Mouse (Mus musculus) liver, embryonic 15.5 days (tissue): Measurements from ENCODE around the gene Milr1. TPM values are rescaled to one million over a fixed set of nuclear protein-coding genes. Genes with fewer than 3 reads are reported as not detected.

ENCODE experiments used
- ATAC-seq: fragments of 200-750 bp; cut with Nextera tagmentation; 2 replicates; pipeline ENCODE4 v1.8.0; 2017; ENCODE audit warnings: moderate number of reproducible peaks, mild to moderate bottlenecking, moderate library complexity; ENCODE audit not compliant: insufficient read depth
- H3K27ac ChIP-seq: fragments of 300-500 bp; sonication (generic); replicated peaks from 2 replicates; pipeline ENCODE4 v1.5.1; 2015; ENCODE audit warnings: mild to moderate bottlenecking, inconsistent platforms
- H3K27me3 ChIP-seq: fragments of 300-500 bp; sonication (generic); 2 replicates; pipeline ENCODE4 v1.6.1; 2015; ENCODE audit warnings: mild to moderate bottlenecking, inconsistent platforms
- H3K36me3 ChIP-seq: fragments of 300-500 bp; sonication (generic); replicated peaks from 2 replicates; pipeline ENCODE4 v1.6.1; 2015; ENCODE audit warnings: moderate library complexity, mild to moderate bottlenecking, inconsistent platforms
- H3K4me1 ChIP-seq: fragments of 300-500 bp; sonication (generic); replicated peaks from 2 replicates; pipeline ENCODE4 v1.6.1; 2015; ENCODE audit warnings: inconsistent platforms
- H3K4me2 ChIP-seq: fragments of 300-500 bp; sonication (generic); 2 replicates; pipeline ENCODE4 v1.6.1; 2015; ENCODE audit warnings: moderate library complexity, mild to moderate bottlenecking, inconsistent platforms
- H3K4me3 ChIP-seq: fragments of 300-500 bp; sonication (generic); replicated peaks from 2 replicates; pipeline ENCODE4 v1.5.1; 2015; ENCODE audit warnings: mild to moderate bottlenecking, inconsistent platforms
- H3K9ac ChIP-seq: fragments of 300-500 bp; sonication (generic); 2 replicates; pipeline ENCODE4 v1.6.1; 2015; ENCODE audit warnings: moderate library complexity, mild to moderate bottlenecking, inconsistent platforms
- H3K9me3 ChIP-seq: fragments of 300-500 bp; sonication (generic); replicated peaks from 2 replicates; pipeline ENCODE4 v1.6.1; 2016; ENCODE audit warnings: inconsistent platforms
- WGBS: fragments of 180-500 bp; shearing (Covaris S2); methylation state at CpG from one replicate; pipeline ENCODE4 v1.1.7; 2015; ENCODE audit warnings: mixed read lengths; ENCODE audit not compliant: insufficient replicate concordance; 5-methylcytosine and 5-hydroxymethylcytosine counted together
- polyA plus RNA-seq: library from polyadenylated mRNA; unstranded; fragments of >200 nt; fragmentation: Nextera tagmentation; extraction: Ambion mirVana; gene quantifications from 2 replicates; pipeline ENCODE4 v1.2.1, GENCODE M21; 2015

Milr1 gene
- 2.8 and 3.2 TPM in 2 replicates for polyA plus RNA-seq

DNA sequence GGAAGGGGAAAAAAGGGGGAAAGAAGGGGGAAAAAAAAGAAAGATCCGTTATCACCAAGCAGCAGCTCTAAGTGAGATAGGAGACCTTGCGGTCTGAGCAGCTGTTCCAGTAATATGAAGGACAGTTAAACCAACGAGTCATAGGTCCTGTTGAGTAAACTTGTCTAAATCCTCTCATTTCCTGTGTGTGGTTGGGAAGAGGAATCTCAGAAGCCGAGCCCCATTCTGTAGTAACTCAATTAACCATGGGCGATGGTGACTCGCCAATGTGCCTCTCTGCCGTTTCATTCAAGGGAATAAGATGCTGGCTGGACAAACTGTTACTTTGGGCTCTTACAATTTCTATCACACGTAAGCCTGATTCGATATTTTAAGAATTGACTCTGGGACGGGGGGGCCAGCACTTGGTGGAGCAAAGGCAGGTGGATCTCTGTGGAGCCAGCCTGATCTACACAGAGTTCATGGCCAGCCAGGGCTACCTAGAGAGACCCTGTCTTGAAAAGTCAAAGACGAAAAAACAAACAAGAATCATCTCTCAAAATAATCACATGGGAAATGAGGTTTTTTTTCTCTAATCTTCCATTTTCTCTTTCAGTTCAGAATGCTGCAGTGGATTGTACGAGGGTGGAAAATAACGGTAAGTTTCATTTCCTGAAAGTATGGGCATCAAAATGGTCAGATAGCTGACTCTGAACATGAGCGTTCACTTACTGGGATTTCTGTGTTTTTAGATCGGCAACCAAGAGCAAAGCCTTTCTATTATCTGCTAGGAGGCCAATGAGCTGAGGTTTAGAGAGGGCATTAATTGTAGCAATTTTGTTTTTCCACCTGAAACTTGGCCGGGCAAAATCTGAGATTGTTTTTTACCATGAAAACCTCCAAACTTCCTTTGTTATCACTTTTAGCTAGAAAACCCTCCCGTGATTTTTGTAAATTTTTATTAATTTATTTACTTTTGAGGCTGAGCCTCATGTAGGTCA, at the start of gene Milr1:
TSS of gene Milr1 (plus strand) at position 188 of the 980 bp plus-strand sequence.
- Histone ChIP-seq H3K9ac (no peak within 1 kb of the TSS), H3K27me3 (peaks cover 11% of the 10 kb centered on the region), H3K36me3 (no peaks in the 10 kb centered on the region), H3K4me2 (peak within 1 kb of the TSS; percentile 32), H3K4me1 (peaks cover 12% of the 10 kb centered on the region; the same call in 1 of the 2 replicates), H3K9me3 (no peaks in the 10 kb centered on the region), H3K27ac (peak within 1 kb of the TSS; percentile 57), H3K4me3 (peak within 1 kb of the TSS; percentile 24)
- WGBS: 17% methylated on average over 17 of the region's 17 CpGs
- ATAC-seq: no peak

GRCm38 (mm10) chr11:106701589-106701988, 49.4 kb upstream of the Milr1 start:
- no peaks in the 10 kb centered on the region for H3K27me3 ChIP-seq
- ATAC-seq: no peak
- 26% methylated on average over 9 of the region's 9 CpGs for WGBS

GRCm38 (mm10) chr11:106702584-106702983, 48.4 kb upstream of the Milr1 start:
- Histone ChIP-seq H3K27me3 (no peaks in the 10 kb centered on the region), H3K27ac (no peak overlapping the region), H3K9me3 (no peaks in the 10 kb centered on the region), H3K4me3 (no peak overlapping the region), H3K36me3 (no peaks in the 10 kb centered on the region), H3K4me2 (no peak overlapping the region), H3K9ac (no peak overlapping the region), H3K4me1 (0 out of 2 replicates have a peak, but pooled peaks cover 9% of the 10 kb centered on the region)
- 58% methylated on average over 3 of the region's 3 CpGs for WGBS
- no peak for ATAC-seq

More at GRCm38 (mm10) chr11:106701589-106701988, 49.4 kb upstream of the Milr1 start:
- Histone ChIP-seq H3K9me3 (no peaks in the 10 kb centered on the region), H3K27ac (no peak overlapping the region), H3K4me1 (0 out of 2 replicates have a peak, but pooled peaks cover 8% of the 10 kb centered on the region), H3K36me3 (no peaks in the 10 kb centered on the region), H3K4me3 (no peak overlapping the region), H3K9ac (no peak overlapping the region), H3K4me2 (no peak overlapping the region)

DNA sequence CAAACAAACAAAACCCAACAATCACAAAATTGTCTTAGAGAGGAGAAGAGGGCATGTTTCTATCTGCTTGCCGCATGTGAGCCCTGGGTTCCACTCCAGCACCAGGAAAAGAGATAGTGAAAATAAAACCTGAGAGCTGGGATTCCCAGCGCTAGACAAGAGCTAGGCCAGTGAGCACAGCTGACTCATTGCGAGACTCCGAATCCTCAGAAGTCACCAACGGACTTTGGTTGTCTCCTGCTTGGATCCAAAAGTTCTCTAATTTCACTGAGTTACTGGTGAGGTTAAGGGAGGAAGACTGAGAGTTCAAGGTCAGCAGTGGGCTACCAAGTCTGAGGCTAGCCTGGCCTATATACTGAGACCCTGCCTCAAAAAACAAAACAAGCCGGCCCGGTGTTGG, 47.1 kb upstream of the Milr1 start:
- Histone ChIP-seq H3K4me2 (no peak overlapping the region), H3K36me3 (no peaks in the 10 kb centered on the region), H3K4me3 (no peak overlapping the region), H3K27me3 (no peaks in the 10 kb centered on the region), H3K27ac (no peak overlapping the region), H3K9ac (no peak overlapping the region), H3K4me1 (0 out of 2 replicates have a peak, but pooled peaks cover 10% of the 10 kb centered on the region), H3K9me3 (no peaks in the 10 kb centered on the region)
- ATAC-seq: no peak
- WGBS: 66% methylated on average over 7 of the region's 7 CpGs

DNA sequence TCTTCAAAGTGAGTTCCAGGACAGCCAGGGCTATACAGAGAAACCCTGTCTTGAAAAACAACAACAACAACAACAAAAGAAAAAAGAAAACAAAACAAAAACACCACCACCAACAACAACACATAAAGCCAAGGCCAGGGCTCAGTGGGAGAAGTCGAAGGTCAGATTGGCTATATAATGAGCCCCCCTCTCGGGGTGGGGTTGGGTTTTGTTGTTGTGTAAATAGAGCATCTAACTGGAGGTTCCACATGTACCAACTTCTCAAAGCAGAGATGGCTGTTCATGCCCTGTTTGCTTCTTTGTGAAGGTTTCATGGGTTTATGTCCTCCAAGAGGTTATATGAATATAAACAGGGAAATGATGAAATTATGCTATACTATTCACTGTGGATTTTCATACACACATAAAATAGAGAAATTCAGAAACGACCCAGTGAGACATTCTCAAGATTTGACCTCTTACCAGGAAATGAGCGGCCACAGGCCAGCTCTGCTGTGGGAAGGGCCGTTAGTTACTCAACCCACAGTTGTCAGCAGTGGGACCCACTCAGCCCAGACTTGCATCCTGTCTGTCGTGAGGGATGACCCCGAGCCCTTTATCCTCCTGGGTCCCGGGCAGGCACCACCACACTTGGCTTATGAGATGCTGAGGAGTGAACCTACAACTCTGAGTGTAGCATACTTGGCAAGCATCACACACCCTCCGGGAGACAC, 46.5 kb upstream of the Milr1 start:
- no peaks in the 10 kb centered on the region for H3K9me3 ChIP-seq
- no peak for ATAC-seq
- H3K4me2 ChIP-seq: no peak overlapping the region
- WGBS: 37% methylated on average over 9 of the region's 9 CpGs
- 0 out of 2 replicates have a peak, but pooled peaks cover 11% of the 10 kb centered on the region for H3K4me1 ChIP-seq
- no peaks in the 10 kb centered on the region for H3K27me3 ChIP-seq
- H3K9ac ChIP-seq: no peak overlapping the region
- no peak overlapping the region for H3K27ac ChIP-seq
- no peak overlapping the region for H3K4me3 ChIP-seq
- H3K36me3 ChIP-seq: no peaks in the 10 kb centered on the region

GRCm38 (mm10) chr11:106706212-106706611, 44.8 kb upstream of the Milr1 start:
- Histone ChIP-seq H3K27me3 (no peaks in the 10 kb centered on the region), H3K4me1 (0 out of 2 replicates have a peak, but pooled peaks cover 11% of the 10 kb centered on the region), H3K4me2 (no peak overlapping the region), H3K4me3 (no peak overlapping the region), H3K36me3 (no peaks in the 10 kb centered on the region), H3K27ac (no peak overlapping the region), H3K9ac (no peak overlapping the region), H3K9me3 (no peaks in the 10 kb centered on the region)
- ATAC-seq: no peak
- 20% methylated on average over 4 of the region's 4 CpGs for WGBS

GRCm38 (mm10) chr11:106707085-106707484, 43.9 kb upstream of the Milr1 start:
- no peaks in the 10 kb centered on the region for H3K27me3 ChIP-seq
- no peak overlapping the region for H3K4me3 ChIP-seq
- no peaks in the 10 kb centered on the region for H3K9me3 ChIP-seq
- no peak for ATAC-seq
- H3K4me1 ChIP-seq: 0 out of 2 replicates have a peak, but pooled peaks cover 9% of the 10 kb centered on the region
- no peak overlapping the region for H3K4me2 ChIP-seq
- no peak overlapping the region for H3K9ac ChIP-seq
- WGBS: 69% methylated on average over 8 of the region's 8 CpGs
- H3K36me3 ChIP-seq: no peaks in the 10 kb centered on the region
- H3K27ac ChIP-seq: no peak overlapping the region

DNA sequence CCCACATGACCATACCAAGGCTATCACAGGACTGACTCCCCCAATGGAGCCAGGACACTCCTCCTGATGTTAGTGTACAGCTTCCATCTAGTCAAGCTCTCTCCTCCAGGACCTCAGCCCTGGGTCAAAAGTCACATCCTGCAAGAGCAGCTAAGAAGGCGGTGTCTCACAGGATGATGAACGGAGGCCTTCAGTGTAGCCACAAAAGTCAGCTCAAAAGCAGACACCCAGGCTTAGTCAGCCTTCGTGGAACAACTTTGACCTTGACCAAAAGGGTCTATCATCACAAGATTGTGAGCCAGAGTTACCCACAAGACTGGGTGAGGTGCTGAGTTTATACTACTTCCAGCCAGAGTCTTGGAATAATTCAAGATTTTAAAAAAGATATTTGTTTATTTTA, 43.2 kb upstream of the Milr1 start:
- Histone ChIP-seq H3K4me1 (0 out of 2 replicates have a peak, but pooled peaks cover 9% of the 10 kb centered on the region), H3K9me3 (no peaks in the 10 kb centered on the region), H3K36me3 (no peaks in the 10 kb centered on the region), H3K4me2 (no peak overlapping the region), H3K9ac (no peak overlapping the region), H3K27ac (no peak overlapping the region), H3K4me3 (no peak overlapping the region), H3K27me3 (no peaks in the 10 kb centered on the region)
- WGBS: 68% methylated on average over 3 of the region's 3 CpGs
- no peak for ATAC-seq

DNA sequence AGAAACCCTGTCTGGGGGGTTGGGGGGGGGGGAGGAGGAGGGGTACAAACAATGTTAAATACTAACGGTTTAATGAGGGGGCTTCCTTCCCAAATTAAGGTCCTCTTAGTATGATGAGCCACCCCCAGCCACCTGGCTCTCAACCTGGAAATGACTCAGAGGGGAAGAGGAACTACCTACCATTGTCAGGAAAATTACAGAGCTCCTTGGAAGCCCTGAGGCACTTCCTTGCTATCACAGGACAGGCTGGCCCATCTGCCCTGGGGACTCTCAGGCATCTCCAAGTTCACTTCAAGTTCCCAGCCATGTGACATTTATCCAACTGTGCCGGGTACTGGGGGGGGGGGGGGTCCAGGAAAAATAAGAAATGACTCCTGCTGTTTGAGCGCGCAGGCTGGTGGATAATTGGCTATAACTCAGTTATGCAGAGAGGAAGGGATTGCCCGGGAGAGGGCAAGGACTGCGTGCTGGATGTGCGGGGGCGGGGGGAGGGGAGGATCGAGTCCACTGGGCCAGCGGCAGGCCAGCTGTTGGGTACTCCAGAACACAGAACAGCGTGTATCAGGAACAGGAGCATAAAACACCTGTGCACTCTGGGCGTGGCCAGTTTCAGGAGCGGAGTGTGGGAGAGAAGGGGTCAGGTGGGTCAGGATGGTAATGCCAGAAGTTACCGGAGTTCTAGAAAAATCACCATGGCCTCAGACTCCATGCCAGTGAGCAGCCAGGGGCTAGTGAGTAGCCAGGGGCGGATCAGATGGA, 41.6 kb upstream of the Milr1 start:
- no peaks in the 10 kb centered on the region for H3K9me3 ChIP-seq
- H3K9ac ChIP-seq: no peak overlapping the region
- no peaks in the 10 kb centered on the region for H3K27me3 ChIP-seq
- ATAC-seq: peak; percentile 18; the same call in 1 of the 2 replicates
- no peak overlapping the region for H3K4me3 ChIP-seq
- no peak overlapping the region for H3K27ac ChIP-seq
- H3K4me1 ChIP-seq: 0 out of 2 replicates have a peak, but pooled peaks cover 9% of the 10 kb centered on the region
- 55% methylated on average over 15 of the region's 15 CpGs for WGBS
- H3K4me2 ChIP-seq: no peak overlapping the region
- no peaks in the 10 kb centered on the region for H3K36me3 ChIP-seq

DNA sequence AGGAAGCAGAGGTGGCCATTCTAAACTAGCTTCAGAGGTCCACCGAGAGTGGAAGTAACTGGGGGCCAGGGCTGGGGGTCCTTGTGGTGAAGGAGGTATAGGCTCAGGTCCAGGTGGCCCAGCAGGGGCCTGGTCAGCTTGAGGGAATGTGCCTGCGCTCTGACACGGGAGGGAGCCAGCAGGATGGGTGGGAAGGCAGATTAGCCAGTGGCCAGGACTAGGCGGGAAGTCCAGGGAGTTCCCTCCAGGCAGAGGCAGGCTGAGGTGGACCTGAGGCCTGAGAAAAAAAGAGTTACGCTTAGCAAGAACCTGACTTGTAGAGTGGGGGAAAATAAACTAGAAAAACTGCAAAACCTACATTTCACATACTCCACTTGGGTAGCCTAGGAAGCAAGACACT, 40.2 kb upstream of the Milr1 start:
- Histone ChIP-seq H3K9ac (no peak overlapping the region), H3K4me2 (no peak overlapping the region), H3K9me3 (no peaks in the 10 kb centered on the region), H3K4me1 (0 out of 2 replicates have a peak, but pooled peaks cover 9% of the 10 kb centered on the region), H3K4me3 (no peak overlapping the region), H3K36me3 (no peaks in the 10 kb centered on the region), H3K27ac (no peak overlapping the region), H3K27me3 (no peaks in the 10 kb centered on the region)
- 59% methylated on average over 5 of the region's 5 CpGs for WGBS
- ATAC-seq: no peak
